Mouse (Mus musculus): ENCODE results near the gene Pigf.

Pigf gene

GRCm38 (mm10) chr17:87036141-87037073 is 11.2 kb upstream of the Pigf start:
- DNase-seq (ENCODE audit: extremely low read depth, insufficient read length, low spot score) = no peak

- DNase-seq (ENCODE audit: extremely low read depth, insufficient read length, low spot score) = no peak
Observed at GRCm38 (mm10) chr17:87024491-87025242, 539 bp downstream of the Pigf start.

GRCm38 (mm10) chr17:87019692-87020091 is 5.5 kb downstream of the Pigf start:
- DNase-seq (ENCODE audit: extremely low read depth, insufficient read length, low spot score) = no peak

GRCm38 (mm10) chr17:87011301-87012019 is 13.7 kb downstream of the Pigf start:
- no peak for DNase-seq (ENCODE audit: extremely low read depth, insufficient read length, low spot score)

- no peak for DNase-seq (ENCODE audit: extremely low read depth, insufficient read length, low spot score)
Observed at GRCm38 (mm10) chr17:87008950-87009349, 16.3 kb downstream of the Pigf start.

GRCm38 (mm10) chr17:86997323-86997722 is 27.9 kb downstream of the Pigf start:
- DNase-seq (ENCODE audit: extremely low read depth, insufficient read length, low spot score) = no peak

GRCm38 (mm10) chr17:86991306-86991705 is 33.9 kb downstream of the Pigf start:
- no peak for DNase-seq (ENCODE audit: extremely low read depth, insufficient read length, low spot score)

- DNase-seq (ENCODE audit: extremely low read depth, insufficient read length, low spot score) = no peak
Observed at GRCm38 (mm10) chr17:86988601-86989184, 36.5 kb downstream of the Pigf start.

GRCm38 (mm10) chr17:86988161-86988560 is 37.0 kb downstream of the Pigf start:
- no peak for DNase-seq (ENCODE audit: extremely low read depth, insufficient read length, low spot score)

- DNase-seq (ENCODE audit: extremely low read depth, insufficient read length, low spot score) = no peak
Observed at GRCm38 (mm10) chr17:86986449-86987138, 38.6 kb downstream of the Pigf start.

GRCm38 (mm10) chr17:86982497-86982896 is 42.7 kb downstream of the Pigf start:
- DNase-seq (ENCODE audit: extremely low read depth, insufficient read length, low spot score) = no peak

GRCm38 (mm10) chr17:86981701-86982100 is 43.5 kb downstream of the Pigf start:
- DNase-seq (ENCODE audit: extremely low read depth, insufficient read length, low spot score) = no peak

- no peak for DNase-seq (ENCODE audit: extremely low read depth, insufficient read length, low spot score)
Observed at GRCm38 (mm10) chr17:86981205-86981604, 44.0 kb downstream of the Pigf start.

- no peak for DNase-seq (ENCODE audit: extremely low read depth, insufficient read length, low spot score)
Observed at GRCm38 (mm10) chr17:86978496-86978895, 46.7 kb downstream of the Pigf start.

- no peak for DNase-seq (ENCODE audit: extremely low read depth, insufficient read length, low spot score)
Observed at GRCm38 (mm10) chr17:86976387-86976786, 48.8 kb downstream of the Pigf start.

GRCm38 (mm10) chr17:86973097-86973496 is 52.1 kb downstream of the Pigf start:
- DNase-seq (ENCODE audit: extremely low read depth, insufficient read length, low spot score) = no peak

GRCm38 (mm10) chr17:86971860-86972259 is 53.3 kb downstream of the Pigf start:
- DNase-seq (ENCODE audit: extremely low read depth, insufficient read length, low spot score) = no peak

- DNase-seq (ENCODE audit: extremely low read depth, insufficient read length, low spot score) = no peak
Observed at GRCm38 (mm10) chr17:86971036-86971435, 54.2 kb downstream of the Pigf start.

- no peak for DNase-seq (ENCODE audit: extremely low read depth, insufficient read length, low spot score)
Observed at GRCm38 (mm10) chr17:86970026-86970750, 55.0 kb downstream of the Pigf start.
